Mouse (Mus musculus) CH12.LX (cell line): ENCODE measurements around the gene Rab3a.

Source experiments
- CTCF ChIP-seq, 2 experiments: IDR thresholded peaks in 1 of 2; conservative IDR thresholded peaks in 1 of 2; 2 replicates each; pipeline ENCODE4 v1.5.1; 2011 to 2012; ENCODE audit warnings: low read depth in 2 of 2, low read length in 2 of 2, improper control_type of control experiment in 1 of 2, inconsistent platforms in 1 of 2, mild to moderate bottlenecking in 1 of 2, moderate library complexity in 1 of 2
- E2F4 ChIP-seq: IDR thresholded peaks from 2 replicates; pipeline ENCODE4 v1.6.1; 2011; ENCODE audit warnings: low read depth, low read length, improper control_type of control experiment; ENCODE audit not compliant: insufficient replicate concordance
- EP300 ChIP-seq: IDR thresholded peaks from 2 replicates; pipeline ENCODE4 v1.6.1; 2011; ENCODE audit warnings: low read length, improper control_type of control experiment
- USF2 ChIP-seq: conservative IDR thresholded peaks from 2 replicates; pipeline ENCODE4 v1.6.1; 2011; ENCODE audit warnings: low read depth, low read length, improper control_type of control experiment
- ZMIZ1 ChIP-seq: IDR thresholded peaks from 2 replicates; pipeline ENCODE4 v1.6.1; 2012; ENCODE audit warnings: low read depth, mild to moderate bottlenecking, inconsistent platforms, low read length, improper control_type of control experiment

DNA sequence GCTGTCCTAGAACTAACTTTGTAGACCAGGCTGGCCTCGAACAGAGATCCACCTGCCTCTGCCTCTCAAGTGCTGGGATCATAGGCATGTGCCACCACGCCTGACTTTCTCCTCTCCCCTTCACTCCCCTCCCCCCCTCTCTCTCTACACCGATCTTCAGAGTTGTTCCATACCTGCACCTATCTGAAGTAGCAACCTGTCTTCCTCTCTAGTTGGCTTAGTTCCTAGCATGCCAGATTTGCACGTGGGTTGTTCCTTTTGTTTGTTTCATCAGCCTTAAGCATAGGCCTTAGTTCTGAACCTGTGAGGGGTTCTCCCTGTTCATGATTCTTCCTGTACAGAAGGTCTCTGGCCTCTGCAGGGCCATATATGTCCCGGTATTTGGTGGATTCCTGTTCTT is 16.8 kb upstream of the Rab3a start:
- TF ChIP-seq USF2 (no peak), EP300 (no peak), ZMIZ1 (no peak), CTCF (conservative IDR thresholded peaks at IDR 0.05 in 1 of 2, IDR thresholded peaks at IDR 0.05 in 1 of 2; ENCODE audit: low read depth in 2 of 2, low read length in 2 of 2) (no peak), E2F4 (no peak)
